Mouse (Mus musculus) limb, embryonic 12.5 days (tissue): Measurements from ENCODE around the gene Glb1l. TPM values are rescaled to one million over a fixed set of nuclear protein-coding genes. Genes with fewer than 3 reads are reported as not detected.

ENCODE experiments used
- ATAC-seq: fragments of 200-750 bp; cut with Nextera tagmentation; 2 replicates; pipeline ENCODE4 v1.8.0; 2017; ENCODE audit warnings: low read depth, moderate TSS enrichment; ENCODE audit not compliant: insufficient number of reproducible peaks, insufficient read depth, low FRiP score, low TSS enrichment
- H3K27ac ChIP-seq: fragments of 300-500 bp; sonication (generic); 2 replicates; pipeline ENCODE4 v1.5.1; 2016; ENCODE audit warnings: mild to moderate bottlenecking, moderate library complexity
- H3K27me3 ChIP-seq: fragments of 300-500 bp; sonication (generic); 2 replicates; pipeline ENCODE4 v1.6.1; 2016; ENCODE audit warnings: mild to moderate bottlenecking, moderate library complexity
- H3K36me3 ChIP-seq: fragments of 300-500 bp; sonication (generic); 2 replicates; pipeline ENCODE4 v1.6.1; 2016; ENCODE audit warnings: mild to moderate bottlenecking, moderate library complexity
- H3K4me1 ChIP-seq: fragments of 300-500 bp; sonication (generic); replicated peaks from 2 replicates; pipeline ENCODE4 v1.6.1; 2016
- H3K4me2 ChIP-seq: fragments of 300-500 bp; sonication (generic); 2 replicates; pipeline ENCODE4 v1.6.1; 2016; ENCODE audit warnings: mild to moderate bottlenecking, moderate library complexity
- H3K4me3 ChIP-seq: fragments of 300-500 bp; sonication (generic); replicated peaks from 2 replicates; pipeline ENCODE4 v1.5.1; 2016; ENCODE audit warnings: mild to moderate bottlenecking
- H3K9ac ChIP-seq: fragments of 300-500 bp; sonication (generic); replicated peaks from 2 replicates; pipeline ENCODE4 v1.6.1; 2016; ENCODE audit warnings: mild to moderate bottlenecking, moderate library complexity
- H3K9me3 ChIP-seq: fragments of 300-500 bp; sonication (generic); 2 replicates; pipeline ENCODE4 v1.6.1; 2016; ENCODE audit warnings: mild to moderate bottlenecking, moderate library complexity
- WGBS: fragments of 180-500 bp; shearing (Covaris S2); methylation state at CpG from one replicate; pipeline ENCODE4 v1.1.7; 2016; 5-methylcytosine and 5-hydroxymethylcytosine counted together
- microRNA-seq: library from miRNA; unstranded; fragments of <30 nt; microRNA quantifications from one replicate; pipeline ENCODE4, GENCODE M21; 2017
- polyA plus RNA-seq: library from polyadenylated mRNA; unstranded; fragments of >200 nt; fragmentation: Nextera tagmentation; extraction: Ambion mirVana; gene quantifications from 2 replicates; pipeline ENCODE4 v1.2.1, GENCODE M21; 2016

The Glb1l gene
- polyA plus RNA-seq, 1 experiment from 2014 or later: 19.3 TPM

- WGBS: 11% methylated on average over 23 of the region's 23 CpGs
- H3K27ac ChIP-seq: peak overlapping the region; percentile 31; the same call in 1 of the 2 replicates
- H3K4me3 ChIP-seq: peak overlapping the region; percentile 65
- ATAC-seq: peak; percentile 26; the same call in 1 of the 2 replicates
- peak overlapping the region; percentile 76 for H3K9ac ChIP-seq
- peaks cover 22% of the 10 kb centered on the region for H3K4me1 ChIP-seq
- no peaks in the 10 kb centered on the region for H3K27me3 ChIP-seq
- peak overlapping the region; percentile 99 for H3K4me2 ChIP-seq
- no peaks in the 10 kb centered on the region for H3K9me3 ChIP-seq
- H3K36me3 ChIP-seq: peaks cover 56% of the 10 kb centered on the region
Measured at GRCm38 (mm10) chr1:75179334-75180104, 31.1 kb downstream of the Glb1l start.

- Histone ChIP-seq H3K36me3 (peaks cover 40% of the 10 kb centered on the region), H3K4me3 (peak within 1 kb of the TSS; percentile 70), H3K27me3 (no peaks in the 10 kb centered on the region), H3K9ac (peak within 1 kb of the TSS; percentile 54), H3K9me3 (no peaks in the 10 kb centered on the region), H3K4me2 (peak within 1 kb of the TSS; percentile 69), H3K4me1 (peaks cover 11% of the 10 kb centered on the region), H3K27ac (peak within 1 kb of the TSS; percentile 91)
- peak; percentile 97 for ATAC-seq
- 1% methylated on average over 59 of the region's 59 CpGs for WGBS
Measured at GRCm38 (mm10) chr1:75168472-75169464, 41.8 kb downstream of the Glb1l start, which contains the start of gene Zfand2b. Zfand2b (plus strand) TSS chr1:75168646.

GRCm38 (mm10) chr1:75168093-75168471 lies 42.5 kb downstream of the Glb1l start:
- peak; percentile 45 for ATAC-seq
- Histone ChIP-seq H3K27me3 (no peaks in the 10 kb centered on the region), H3K9me3 (no peaks in the 10 kb centered on the region), H3K36me3 (peaks cover 33% of the 10 kb centered on the region), H3K4me3 (peak overlapping the region; percentile 70), H3K4me1 (peaks cover 11% of the 10 kb centered on the region), H3K9ac (peak overlapping the region; percentile 54), H3K4me2 (peak overlapping the region; percentile 69), H3K27ac (peak overlapping the region; percentile 91; the same call in 1 of the 2 replicates)
- 9% methylated on average over 7 of the region's 7 CpGs for WGBS

DNA sequence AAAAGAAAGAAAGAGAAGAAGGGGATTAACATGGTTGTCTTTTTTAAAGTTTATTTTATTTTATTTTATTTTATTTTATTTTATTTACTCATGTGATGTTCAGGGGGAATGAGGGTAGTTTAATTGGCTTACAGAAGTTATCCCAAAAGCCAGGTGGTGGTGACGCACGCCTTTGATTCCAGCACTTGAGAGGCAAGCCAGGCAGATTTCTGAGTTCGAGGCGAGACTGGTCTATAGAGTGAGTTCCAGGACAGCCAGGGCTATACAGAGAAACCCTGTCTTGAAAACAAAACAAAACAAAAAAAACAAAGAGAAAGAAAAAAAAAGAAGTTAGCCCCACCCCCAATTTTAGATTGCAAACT lies 50.4 kb downstream of the Glb1l start:
- no peak overlapping the region for H3K9ac ChIP-seq
- no peaks in the 10 kb centered on the region for H3K36me3 ChIP-seq
- 0 out of 2 replicates have a peak, but pooled peaks cover 2% of the 10 kb centered on the region for H3K27me3 ChIP-seq
- H3K4me1 ChIP-seq: no peaks in the 10 kb centered on the region
- H3K4me3 ChIP-seq: no peak overlapping the region
- WGBS: 85% methylated on average over 4 of the region's 4 CpGs
- no peak for ATAC-seq
- H3K27ac ChIP-seq: no peak overlapping the region
- H3K9me3 ChIP-seq: no peaks in the 10 kb centered on the region
- H3K4me2 ChIP-seq: no peak overlapping the region

DNA sequence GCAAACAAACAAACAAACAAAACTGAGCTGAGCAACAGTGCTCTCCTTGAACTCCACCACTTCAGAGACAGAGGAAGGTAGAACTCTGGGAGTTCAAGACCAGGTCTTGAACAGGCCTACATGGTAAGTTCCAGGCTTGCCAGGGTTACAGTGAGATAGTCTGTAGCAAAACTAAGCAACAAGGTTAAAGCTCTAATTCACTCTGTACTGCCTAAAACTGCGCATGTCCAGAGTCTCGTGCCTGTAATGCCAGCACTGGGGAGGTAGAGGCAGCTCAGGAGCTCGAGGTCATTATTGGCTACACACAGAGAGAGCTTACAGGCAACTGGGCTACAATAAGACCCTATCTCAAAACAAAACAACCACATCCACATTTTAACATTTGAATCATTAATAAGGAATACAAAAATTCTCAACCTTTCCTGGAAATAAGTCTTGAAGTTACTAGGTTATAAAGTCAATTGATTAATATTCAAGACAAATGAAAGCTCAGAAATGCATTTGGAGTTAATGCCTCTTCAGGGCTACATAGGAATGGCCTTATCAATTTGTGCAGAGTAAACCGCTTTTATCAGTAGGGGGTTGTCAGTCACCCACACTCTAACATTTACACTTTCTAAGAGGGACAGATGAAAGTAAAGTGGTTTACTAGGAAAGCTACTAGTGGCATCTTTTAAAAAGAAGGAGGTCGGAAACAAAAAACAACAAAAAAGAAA lies 50.9 kb downstream of the Glb1l start:
- H3K9ac ChIP-seq: no peak overlapping the region
- 0 out of 2 replicates have a peak, but pooled peaks cover 2% of the 10 kb centered on the region for H3K27me3 ChIP-seq
- no peak overlapping the region for H3K4me2 ChIP-seq
- H3K9me3 ChIP-seq: no peaks in the 10 kb centered on the region
- H3K4me1 ChIP-seq: no peaks in the 10 kb centered on the region
- ATAC-seq: no peak
- H3K4me3 ChIP-seq: no peak overlapping the region
- 71% methylated on average over 5 of the region's 5 CpGs for WGBS
- H3K36me3 ChIP-seq: no peaks in the 10 kb centered on the region
- no peak overlapping the region for H3K27ac ChIP-seq

GRCm38 (mm10) chr1:75158990-75159389 lies 51.6 kb downstream of the Glb1l start:
- no peak overlapping the region for H3K4me2 ChIP-seq
- 0 out of 2 replicates have a peak, but pooled peaks cover 2% of the 10 kb centered on the region for H3K27me3 ChIP-seq
- no peak overlapping the region for H3K4me3 ChIP-seq
- H3K9me3 ChIP-seq: no peaks in the 10 kb centered on the region
- ATAC-seq: no peak
- no peak overlapping the region for H3K27ac ChIP-seq
- H3K4me1 ChIP-seq: no peaks in the 10 kb centered on the region
- no peak overlapping the region for H3K9ac ChIP-seq
- no peaks in the 10 kb centered on the region for H3K36me3 ChIP-seq

DNA sequence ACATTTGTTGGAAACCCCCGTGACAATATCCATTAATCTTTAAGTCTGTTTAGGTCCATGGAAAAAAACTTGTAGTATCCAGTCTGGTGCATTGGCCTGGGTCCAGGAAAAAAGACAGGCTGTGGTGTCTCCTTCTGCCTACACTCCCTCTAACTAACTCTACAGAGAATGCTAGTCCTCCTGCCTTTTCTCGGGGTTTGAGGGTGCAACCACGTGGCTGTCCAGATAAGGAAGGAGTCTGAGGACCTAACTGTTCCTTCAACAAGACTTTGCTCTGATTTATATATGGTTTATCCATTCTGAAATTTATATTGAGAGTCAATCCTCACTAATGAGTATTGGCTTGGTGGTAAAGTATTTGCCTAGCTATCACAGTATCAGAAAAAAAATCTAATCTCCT lies 54.8 kb downstream of the Glb1l start:
- ATAC-seq: no peak

DNA sequence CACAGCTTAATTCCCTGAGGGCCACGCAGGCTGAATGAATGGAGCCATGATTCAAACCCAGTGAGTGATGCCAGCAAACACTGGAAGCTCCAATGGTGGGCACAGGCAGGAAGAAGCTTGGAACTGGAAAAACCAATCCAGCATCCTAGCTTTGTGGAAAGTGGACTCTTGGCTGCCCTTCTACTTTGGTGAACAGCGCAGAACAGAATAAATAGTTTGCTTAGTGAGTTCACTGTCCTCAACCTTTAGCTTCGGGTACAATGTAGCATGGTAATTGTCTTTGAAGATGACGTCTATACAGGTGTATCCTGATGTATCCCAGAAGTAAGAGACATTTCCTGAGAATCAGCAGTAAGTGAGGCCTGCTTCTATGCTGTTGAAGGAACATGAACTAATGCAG lies 61.9 kb downstream of the Glb1l start:
- Histone ChIP-seq H3K4me1 (peaks cover 5% of the 10 kb centered on the region), H3K27me3 (no peaks in the 10 kb centered on the region), H3K27ac (no peak overlapping the region), H3K9me3 (no peaks in the 10 kb centered on the region), H3K4me2 (no peak overlapping the region), H3K9ac (no peak overlapping the region), H3K36me3 (peaks cover 54% of the 10 kb centered on the region), H3K4me3 (no peak overlapping the region)
- 90% methylated on average over 4 of the region's 4 CpGs for WGBS
- no peak for ATAC-seq

More for the DNA sequence above, 54.8 kb downstream of the Glb1l start:
- H3K36me3 ChIP-seq: no peaks in the 10 kb centered on the region
- H3K27me3 ChIP-seq: 0 out of 2 replicates have a peak, but pooled peaks cover 2% of the 10 kb centered on the region
- H3K9me3 ChIP-seq: no peaks in the 10 kb centered on the region
- no peak overlapping the region for H3K4me3 ChIP-seq
- no peaks in the 10 kb centered on the region for H3K4me1 ChIP-seq
- WGBS: 61% methylated on average over 3 of the region's 3 CpGs
- no peak overlapping the region for H3K4me2 ChIP-seq
- no peak overlapping the region for H3K27ac ChIP-seq
- no peak overlapping the region for H3K9ac ChIP-seq

Small RNA genes lying within 50 kb of the gene (microRNA-seq; reads per million reads assigned to microRNA genes)
- gene Gm27943: not detected

Other genes starting within 250 kb of the Glb1l start
- gene Nhej1, start 85.6 kb downstream of the Glb1l start, polyA plus RNA-seq: 12.0 and 12.1 TPM in 2 replicates
- 0.10 TPM in 1 of 2 replicates, not detected in the other for gene Slc23a3, start 76.9 kb downstream of the Glb1l start, polyA plus RNA-seq
- 40.4 and 41.1 TPM in 2 replicates for gene Cnppd1, start 68.1 kb downstream of the Glb1l start, polyA plus RNA-seq
- 36.9 and 38.0 TPM in 2 replicates for gene Retreg2, start 68.0 kb downstream of the Glb1l start, polyA plus RNA-seq
- gene Zfand2b, start 42.2 kb downstream of the Glb1l start, polyA plus RNA-seq: 34.9 and 37.1 TPM in 2 replicates
- gene Abcb6, start 30.4 kb downstream of the Glb1l start, polyA plus RNA-seq: 36.3 and 41.1 TPM in 2 replicates
- gene Ankzf1, start 18.7 kb downstream of the Glb1l start, polyA plus RNA-seq: 26.6 and 27.8 TPM in 2 replicates
- 22.0 and 24.1 TPM in 2 replicates for gene Atg9a, start 18.6 kb downstream of the Glb1l start, polyA plus RNA-seq
- 131 and 134 TPM in 2 replicates for gene Stk16, start within 50 bp of the Glb1l start, polyA plus RNA-seq
- 14.5 and 15.8 TPM in 2 replicates for gene Tuba4a, start 9.1 kb upstream of the Glb1l start, polyA plus RNA-seq
- not detected in 2 replicates for gene A630095N17Rik, start 21.3 kb upstream of the Glb1l start, polyA plus RNA-seq
- gene Dnajb2, start 25.6 kb upstream of the Glb1l start, polyA plus RNA-seq: 40.7 and 42.8 TPM in 2 replicates
- gene Ptprn, start 53.7 kb upstream of the Glb1l start, polyA plus RNA-seq: 0.20 and 0.35 TPM in 2 replicates
- gene Resp18, start 67.6 kb upstream of the Glb1l start, polyA plus RNA-seq: 0.83 TPM in 1 of 2 replicates, not detected in the other
- 111 TPM in 2 replicates for gene Dnpep, start 107.2 kb upstream of the Glb1l start, polyA plus RNA-seq
- gene Des, start 149.5 kb upstream of the Glb1l start, polyA plus RNA-seq: 23.5 and 25.3 TPM in 2 replicates
- gene Speg, start 164.5 kb upstream of the Glb1l start, polyA plus RNA-seq: 30.4 and 30.7 TPM in 2 replicates
- 49.1 and 61.0 TPM in 2 replicates for gene Gmppa, start 225.1 kb upstream of the Glb1l start, polyA plus RNA-seq
- gene Asic4, start 239.6 kb upstream of the Glb1l start, polyA plus RNA-seq: 0.50 and 0.78 TPM in 2 replicates